Mouse (Mus musculus): ENCODE measurements around the gene Psenen. TPM values are rescaled to one million over a fixed set of nuclear protein-coding genes. Genes with fewer than 3 reads are reported as not detected.

Gene Psenen
- 190 TPM in 2 replicates for polyA plus RNA-seq (2015; fragmentation: Nextera tagmentation; extraction: Ambion mirVana)

DNA sequence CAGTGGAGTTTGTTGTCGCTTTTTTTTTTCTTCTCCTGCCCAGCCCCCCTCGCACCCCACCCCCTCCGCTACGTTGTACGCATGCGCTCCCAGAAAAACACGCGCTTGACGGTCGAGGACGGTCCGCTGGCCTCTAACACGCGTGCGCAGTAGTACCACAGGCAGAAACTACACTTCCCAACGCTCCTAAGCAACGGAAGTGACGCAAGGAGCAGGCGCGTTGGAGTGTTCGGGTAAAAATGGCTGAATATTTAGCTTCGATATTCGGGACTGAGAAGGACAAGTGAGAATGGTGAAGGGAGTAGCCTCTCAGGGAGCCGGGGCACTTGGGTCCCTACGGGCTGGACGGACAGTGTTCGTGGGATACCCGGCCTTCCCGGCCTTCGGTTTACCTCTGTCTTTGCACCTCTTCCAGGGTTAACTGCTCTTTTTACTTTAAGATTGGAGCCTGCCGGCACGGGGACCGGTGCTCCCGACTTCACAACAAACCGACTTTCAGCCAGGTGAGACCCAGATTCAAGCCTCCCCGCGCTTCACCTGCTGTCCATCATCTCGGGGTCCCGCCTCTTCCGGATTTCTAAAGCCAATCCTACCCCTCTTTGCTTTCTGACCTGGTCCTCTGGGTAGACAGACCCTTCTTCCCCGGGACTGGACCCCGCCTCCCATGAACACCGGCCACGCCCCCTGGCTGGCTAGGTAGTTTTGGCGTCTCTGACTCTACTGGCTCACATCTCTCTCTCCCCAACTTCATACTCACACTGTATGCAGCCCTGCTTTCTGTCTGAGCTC, at the start of gene Psenen, which contains the start of the genes U2af1l4 and Gm49396:
Gene Psenen (minus strand): TSS at position 511 of the 789 bp plus-strand sequence.
Gene U2af1l4 (plus strand): TSS at position 185 of the 789 bp plus-strand sequence.
Gene Gm49396 (plus strand): TSS at position 228 of the 789 bp plus-strand sequence.
- no peaks in the 10 kb centered on the region for H3K9me3 ChIP-seq (replicated peaks; ENCODE audit: low read length)
- peak within 1 kb of the TSS; percentile 86 for H3K9ac ChIP-seq (ENCODE audit: low read depth, low read length)
- peak; percentile 100 for DNase-seq (ENCODE audit: low spot score)
- TF ChIP-seq CTCF (IDR thresholded peaks at IDR 0.05; ENCODE audit: low read depth), result peak; percentile 36
- ATAC-seq (replicated peaks; ENCODE audit: low FRiP score, low read depth), result peak; percentile 86
- H3K4me1 ChIP-seq (replicated peaks; ENCODE audit: insufficient read depth, low read length), result peaks cover 8% of the 10 kb centered on the region
- H3K36me3 ChIP-seq (ENCODE audit: insufficient read depth, low read length), result peaks cover 13% of the 10 kb centered on the region
- H3K4me3 ChIP-seq (replicated peaks; ENCODE audit: low read depth, low read length), result peak within 1 kb of the TSS; percentile 86
- H3K27me3 ChIP-seq (ENCODE audit: insufficient read depth, low read length), result no peaks in the 10 kb centered on the region
- peak within 1 kb of the TSS; percentile 82 for H3K4me2 ChIP-seq (ENCODE audit: low read length)
- H3K27ac ChIP-seq, result peak within 1 kb of the TSS; percentile 97
- WGBS, result under 1% methylated on average over 43 of the region's 45 CpGs

- Histone ChIP-seq H3K4me2 (ENCODE audit: low read length) (0 out of 2 replicates have a peak within 1 kb of the TSS, but pooled peaks have one; percentile 7), H3K9me3 (replicated peaks; ENCODE audit: low read length) (no peaks in the 10 kb centered on the region), H3K36me3 (ENCODE audit: insufficient read depth, low read length) (peaks cover 9% of the 10 kb centered on the region; the same call in 1 of the 2 replicates), H3K27ac (peak within 1 kb of the TSS; percentile 19), H3K4me1 (replicated peaks; ENCODE audit: insufficient read depth, low read length) (no peaks in the 10 kb centered on the region), H3K27me3 (ENCODE audit: insufficient read depth, low read length) (no peaks in the 10 kb centered on the region), H3K9ac (ENCODE audit: low read depth, low read length) (no peak within 1 kb of the TSS), H3K4me3 (replicated peaks; ENCODE audit: low read depth, low read length) (no peak within 1 kb of the TSS)
- no peak for TF ChIP-seq CTCF (IDR thresholded peaks at IDR 0.05; ENCODE audit: low read depth)
- 30% methylated on average over 8 of the region's 8 CpGs for WGBS
- ATAC-seq (replicated peaks; ENCODE audit: low FRiP score, low read depth) (peak; percentile 53), DNase-seq (ENCODE audit: low spot score) (peak; percentile 61)
Measured at GRCm38 (mm10) chr7:30612654-30613402, 49.4 kb upstream of the Psenen start, which contains the start of gene Upk1a. Gene Upk1a, minus strand, starts transcription at chr7:30612847.

GRCm38 (mm10) chr7:30610043-30610442, 46.6 kb upstream of the Psenen start:
- Histone ChIP-seq H3K27ac (no peak overlapping the region), H3K36me3 (ENCODE audit: insufficient read depth, low read length) (no peaks in the 10 kb centered on the region; the same call in 1 of the 2 replicates), H3K9ac (ENCODE audit: low read depth, low read length) (no peak overlapping the region), H3K4me1 (replicated peaks; ENCODE audit: insufficient read depth, low read length) (no peaks in the 10 kb centered on the region), H3K27me3 (ENCODE audit: insufficient read depth, low read length) (no peaks in the 10 kb centered on the region), H3K4me3 (replicated peaks; ENCODE audit: low read depth, low read length) (no peak overlapping the region), H3K4me2 (ENCODE audit: low read length) (no peak overlapping the region), H3K9me3 (replicated peaks; ENCODE audit: low read length) (no peaks in the 10 kb centered on the region)
- TF ChIP-seq CTCF (IDR thresholded peaks at IDR 0.05; ENCODE audit: low read depth), result no peak
- ATAC-seq (replicated peaks; ENCODE audit: low FRiP score, low read depth) (no peak), DNase-seq (ENCODE audit: low spot score) (no peak)
- 54% methylated on average over 7 of the region's 7 CpGs for WGBS

GRCm38 (mm10) chr7:30608476-30608875, 45.0 kb upstream of the Psenen start:
- 0 out of 2 replicates have a peak, but pooled peaks cover under 1% of the 10 kb centered on the region for H3K4me1 ChIP-seq (replicated peaks; ENCODE audit: insufficient read depth, low read length)
- H3K4me2 ChIP-seq (ENCODE audit: low read length), result no peak overlapping the region
- H3K4me3 ChIP-seq (replicated peaks; ENCODE audit: low read depth, low read length), result no peak overlapping the region
- no peaks in the 10 kb centered on the region for H3K27me3 ChIP-seq (ENCODE audit: insufficient read depth, low read length)
- no peaks in the 10 kb centered on the region for H3K9me3 ChIP-seq (replicated peaks; ENCODE audit: low read length)
- no peak for DNase-seq (ENCODE audit: low spot score)
- no peak overlapping the region for H3K27ac ChIP-seq
- TF ChIP-seq CTCF (IDR thresholded peaks at IDR 0.05; ENCODE audit: low read depth), result no peak
- H3K9ac ChIP-seq (ENCODE audit: low read depth, low read length), result no peak overlapping the region
- no peaks in the 10 kb centered on the region for H3K36me3 ChIP-seq (ENCODE audit: insufficient read depth, low read length)
- WGBS, result 48% methylated on average over 16 of the region's 16 CpGs
- ATAC-seq (replicated peaks; ENCODE audit: low FRiP score, low read depth), result no peak

- Histone ChIP-seq H3K27ac (no peak overlapping the region), H3K4me1 (replicated peaks; ENCODE audit: insufficient read depth, low read length) (0 out of 2 replicates have a peak, but pooled peaks cover 5% of the 10 kb centered on the region), H3K36me3 (ENCODE audit: insufficient read depth, low read length) (no peaks in the 10 kb centered on the region), H3K4me2 (ENCODE audit: low read length) (no peak overlapping the region), H3K9me3 (replicated peaks; ENCODE audit: low read length) (no peaks in the 10 kb centered on the region), H3K9ac (ENCODE audit: low read depth, low read length) (no peak overlapping the region), H3K4me3 (replicated peaks; ENCODE audit: low read depth, low read length) (no peak overlapping the region), H3K27me3 (ENCODE audit: insufficient read depth, low read length) (no peaks in the 10 kb centered on the region)
- WGBS, result 24% methylated on average over 8 of the region's 8 CpGs
- TF ChIP-seq CTCF (IDR thresholded peaks at IDR 0.05; ENCODE audit: low read depth), result peak; percentile 78
- DNase-seq (ENCODE audit: low spot score) (peak; percentile 73), ATAC-seq (replicated peaks; ENCODE audit: low FRiP score, low read depth) (no peak)
Measured at GRCm38 (mm10) chr7:30607706-30608309, 44.4 kb upstream of the Psenen start.

DNA sequence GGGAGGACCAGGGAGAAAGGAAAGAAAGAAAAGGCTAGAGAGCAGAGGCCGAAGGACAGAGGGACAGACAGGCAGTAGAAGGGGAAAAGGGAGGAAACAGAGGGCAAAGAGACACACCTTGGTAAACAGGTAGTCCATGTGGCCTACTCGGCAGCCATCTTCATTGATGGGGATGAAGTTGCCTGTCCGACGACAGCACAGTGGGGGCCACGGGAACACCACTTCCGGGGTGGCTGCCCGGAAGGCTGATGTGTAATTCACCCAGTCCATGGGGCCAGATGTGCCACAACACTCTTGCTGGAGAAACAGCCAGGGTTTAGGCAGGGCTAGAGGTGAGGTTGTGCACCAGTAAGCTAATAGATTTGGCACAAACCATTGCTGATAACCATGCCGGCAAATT, 41.5 kb upstream of the Psenen start:
- TF ChIP-seq CTCF (IDR thresholded peaks at IDR 0.05; ENCODE audit: low read depth), result no peak
- H3K27ac ChIP-seq, result no peak overlapping the region
- H3K4me3 ChIP-seq (replicated peaks; ENCODE audit: low read depth, low read length), result no peak overlapping the region
- ATAC-seq (replicated peaks; ENCODE audit: low FRiP score, low read depth), result no peak
- no peaks in the 10 kb centered on the region for H3K27me3 ChIP-seq (ENCODE audit: insufficient read depth, low read length)
- H3K36me3 ChIP-seq (ENCODE audit: insufficient read depth, low read length), result no peaks in the 10 kb centered on the region
- 0 out of 2 replicates have a peak, but pooled peaks cover 5% of the 10 kb centered on the region for H3K4me1 ChIP-seq (replicated peaks; ENCODE audit: insufficient read depth, low read length)
- H3K4me2 ChIP-seq (ENCODE audit: low read length), result no peak overlapping the region
- H3K9ac ChIP-seq (ENCODE audit: low read depth, low read length), result no peak overlapping the region
- H3K9me3 ChIP-seq (replicated peaks; ENCODE audit: low read length), result no peaks in the 10 kb centered on the region
- DNase-seq (ENCODE audit: low spot score), result no peak
- WGBS, result 86% methylated on average over 8 of the region's 8 CpGs

All from kidney, postnatal 0 days (tissue).